Mouse (Mus musculus) intestine, embryonic 15.5 days (tissue): ENCODE measurements at regions not wholly inside any gene's neighbourhood (a gene's known extent, or its start where the extent isn't known, plus 50 kb on each side); places are given as distances from the start of the nearest gene placed in this dataset.

Experiments
- ATAC-seq: fragments of 200-750 bp; cut with Nextera tagmentation; 2 replicates; pipeline ENCODE4 v1.8.0; 2017; ENCODE audit warnings: moderate TSS enrichment, moderate library complexity
- H3K27ac ChIP-seq: fragments of 300-500 bp; sonication (generic); 2 replicates; pipeline ENCODE4 v1.5.1; 2015; ENCODE audit warnings: mild to moderate bottlenecking, inconsistent platforms
- H3K27me3 ChIP-seq: fragments of 300-500 bp; sonication (generic); replicated peaks from 2 replicates; pipeline ENCODE4 v1.6.1; 2015; ENCODE audit warnings: inconsistent platforms
- H3K36me3 ChIP-seq: fragments of 300-500 bp; sonication (generic); 2 replicates; pipeline ENCODE4 v1.6.1; 2015; ENCODE audit warnings: inconsistent platforms
- H3K4me1 ChIP-seq: fragments of 300-500 bp; sonication (generic); replicated peaks from 2 replicates; pipeline ENCODE4 v1.6.1; 2015; ENCODE audit warnings: inconsistent platforms
- H3K4me2 ChIP-seq: fragments of 300-500 bp; sonication (generic); replicated peaks from 2 replicates; pipeline ENCODE4 v1.6.1; 2015; ENCODE audit warnings: mild to moderate bottlenecking, inconsistent platforms
- H3K4me3 ChIP-seq: fragments of 300-500 bp; sonication (generic); replicated peaks from 2 replicates; pipeline ENCODE4 v1.5.1; 2015; ENCODE audit warnings: inconsistent platforms
- H3K9ac ChIP-seq: fragments of 300-500 bp; sonication (generic); 2 replicates; pipeline ENCODE4 v1.6.1; 2015; ENCODE audit warnings: inconsistent platforms
- H3K9me3 ChIP-seq: fragments of 300-500 bp; sonication (generic); 2 replicates; pipeline ENCODE4 v1.6.1; 2016; ENCODE audit warnings: inconsistent platforms
- WGBS: fragments of 180-500 bp; shearing (Covaris S2); methylation state at CpG from one replicate; pipeline ENCODE4 v1.1.7; 2015; 5-methylcytosine and 5-hydroxymethylcytosine counted together

DNA sequence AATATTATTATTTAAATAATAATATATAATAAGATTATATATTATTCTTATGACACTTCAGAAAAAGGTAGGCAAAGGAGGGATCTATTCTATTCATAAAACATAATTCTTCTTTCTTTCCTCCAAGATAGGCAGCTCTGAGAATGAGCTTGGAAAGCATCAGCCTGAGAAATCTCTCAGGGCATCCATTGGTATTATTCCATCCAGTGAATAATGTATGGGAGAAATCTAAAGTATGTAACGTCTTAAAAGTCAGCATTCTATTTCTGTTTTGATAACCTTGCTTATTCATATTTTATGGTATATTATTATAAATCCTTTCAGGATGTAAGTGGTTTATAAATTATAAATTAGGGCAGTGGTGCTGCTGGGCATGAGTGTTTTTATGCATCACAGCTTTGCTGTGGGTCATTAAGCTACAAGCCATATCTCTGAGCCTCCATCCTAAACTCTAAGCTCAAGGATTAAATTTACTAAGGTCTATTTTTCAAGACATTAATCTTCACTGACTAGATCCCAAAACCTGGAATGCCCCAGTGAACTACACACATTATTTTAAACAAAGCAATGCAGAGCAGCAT lies 766.9 kb upstream of the Luzp2 start:
- Histone ChIP-seq H3K9ac (no peak overlapping the region), H3K4me2 (no peak overlapping the region), H3K9me3 (no peaks in the 10 kb centered on the region), H3K36me3 (no peaks in the 10 kb centered on the region), H3K4me1 (no peaks in the 10 kb centered on the region), H3K27me3 (no peaks in the 10 kb centered on the region), H3K27ac (no peak overlapping the region), H3K4me3 (no peak overlapping the region)
- ATAC-seq = no peak
- WGBS = 71% methylated on average over 1 of the region's 1 CpGs

GRCm38 (mm10) chr7:54116951-54117350 lies 718.3 kb upstream of the Luzp2 start:
- no peak for ATAC-seq
- H3K4me1 ChIP-seq = no peaks in the 10 kb centered on the region
- 69% methylated on average over 1 of the region's 1 CpGs for WGBS
- H3K27ac ChIP-seq = no peak overlapping the region
- H3K27me3 ChIP-seq = no peaks in the 10 kb centered on the region
- no peak overlapping the region for H3K9ac ChIP-seq
- no peaks in the 10 kb centered on the region for H3K36me3 ChIP-seq
- no peaks in the 10 kb centered on the region for H3K9me3 ChIP-seq
- no peak overlapping the region for H3K4me2 ChIP-seq
- no peak overlapping the region for H3K4me3 ChIP-seq

GRCm38 (mm10) chr7:54138988-54139387 lies 696.3 kb upstream of the Luzp2 start:
- Histone ChIP-seq H3K4me3 (no peak overlapping the region), H3K4me2 (no peak overlapping the region), H3K4me1 (no peaks in the 10 kb centered on the region), H3K27me3 (no peaks in the 10 kb centered on the region), H3K27ac (no peak overlapping the region), H3K9me3 (no peaks in the 10 kb centered on the region), H3K36me3 (no peaks in the 10 kb centered on the region), H3K9ac (no peak overlapping the region)
- WGBS = 48% methylated on average over 1 of the region's 1 CpGs
- no peak for ATAC-seq

DNA sequence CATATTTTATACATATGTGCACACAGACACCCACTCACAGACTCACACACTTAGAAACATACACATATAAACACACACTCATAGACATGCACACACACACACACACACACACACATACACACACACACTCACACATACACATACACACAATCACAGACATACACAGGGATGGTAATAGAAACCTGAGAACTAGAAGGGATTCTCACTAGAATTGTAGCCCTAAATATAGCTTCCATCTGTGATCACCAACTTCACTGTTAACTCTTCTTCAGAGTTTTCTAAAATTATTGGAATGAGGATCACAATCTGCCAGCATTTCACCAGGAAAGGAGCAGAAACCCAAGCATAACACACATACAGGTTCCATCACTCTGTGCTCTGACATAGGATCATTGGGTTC lies 684.4 kb upstream of the Luzp2 start:
- Histone ChIP-seq H3K4me3 (no peak overlapping the region), H3K4me2 (no peak overlapping the region), H3K36me3 (no peaks in the 10 kb centered on the region), H3K27me3 (no peaks in the 10 kb centered on the region), H3K27ac (no peak overlapping the region), H3K9me3 (no peaks in the 10 kb centered on the region), H3K9ac (no peak overlapping the region), H3K4me1 (no peaks in the 10 kb centered on the region)
- no peak for ATAC-seq

- Histone ChIP-seq H3K9ac (no peak overlapping the region), H3K4me2 (no peak overlapping the region), H3K9me3 (no peaks in the 10 kb centered on the region), H3K36me3 (no peaks in the 10 kb centered on the region), H3K4me1 (no peaks in the 10 kb centered on the region), H3K27ac (no peak overlapping the region), H3K27me3 (no peaks in the 10 kb centered on the region), H3K4me3 (no peak overlapping the region)
- peak; percentile 94 for ATAC-seq
Observed at GRCm38 (mm10) chr7:54200001-54200400, 635.3 kb upstream of the Luzp2 start.
